Mouse (Mus musculus): Measurements from ENCODE around the gene Trmt10a.
A peak's percentile ranks its signal among the peaks of the same experiment; 100 is the strongest.
"Not testable (repeated sequence)": the region's sequence is repeated elsewhere in the genome, so short reads cannot be mapped to it uniquely, and the experiment has no call there.

DNA sequence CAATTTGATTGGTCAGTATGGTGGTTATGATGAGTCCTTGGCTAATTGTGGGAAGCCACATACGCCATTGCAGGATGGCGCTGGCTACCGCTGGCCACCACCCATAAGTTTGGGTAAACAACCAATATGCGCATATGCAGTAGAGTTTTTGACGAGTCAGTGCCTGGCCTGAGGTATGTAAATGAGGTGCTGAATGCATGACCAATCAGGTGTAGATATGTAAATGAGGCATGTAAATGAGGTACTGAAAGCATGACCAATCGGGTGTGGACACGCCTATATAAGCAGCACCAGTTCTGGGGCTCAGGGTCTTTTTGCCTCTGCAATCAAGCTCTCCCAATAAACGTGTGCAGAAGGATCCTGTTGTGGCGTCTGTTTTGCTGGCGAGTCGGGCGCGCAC lies 5.1 kb upstream of the Trmt10a start:
- not testable (repeated sequence) for TF ChIP-seq ZC3H11A (IDR thresholded peaks at IDR 0.05; ENCODE audit: borderline replicate concordance, low read depth, low read length); ZNF384 (IDR thresholded peaks at IDR 0.05; ENCODE audit: low read depth, low read length); CHD2 (IDR thresholded peaks at IDR 0.05; ENCODE audit: low read depth, low read length); HCFC1 (IDR thresholded peaks at IDR 0.05; ENCODE audit: borderline replicate concordance, insufficient read depth, low read length)
- TF ChIP-seq MAFK (IDR thresholded peaks at IDR 0.05; ENCODE audit: insufficient read depth, low read depth, low read length) = peak; percentile 14; the same call in 1 of the 2 replicates
